In genomic region chr4:117374078-117374540, GRCm38 (mm10) we compare ENCODE assay signal across 10 mouse cellular contexts.
DNase-seq lines count a peak whose midpoint lies in the region; ATAC-seq and TF ChIP-seq lines count a peak whose summit lies in the region.
"Had no signal": no experiment of that assay in that cellular context is flagged by ENCODE, and none has a peak within 500 bp of the region (broad histone marks: within the 10 kb centered on the region; RNA-seq: fewer than 3 reads in every experiment).

No protein-coding gene starts in this region.

- peaks cover 40% of the 10 kb centered on the region for H3K4me1 ChIP-seq in heart, embryonic 10.5 days
- H3K4me1 ChIP-seq in heart, adult 2 months (ENCODE audit: control insufficient read depth, insufficient read depth, low read length), result no peaks in the 10 kb centered on the region
- H3K4me1 ChIP-seq in testis, adult 2 months (ENCODE audit: control insufficient read depth, insufficient read depth, low read length), result no peaks in the 10 kb centered on the region; the same call in 1 of the 2 replicates
- peaks cover 50% of the 10 kb centered on the region for H3K4me1 ChIP-seq in limb, embryonic 15.5 days

- no peaks in the 10 kb centered on the region for H3K79me2 ChIP-seq in heart, adult 2 months (replicated peaks; ENCODE audit: control insufficient read depth, insufficient read depth, low read length)

- no peaks in the 10 kb centered on the region for H3K36me3 ChIP-seq in heart, embryonic 10.5 days
- H3K36me3 ChIP-seq in heart, adult 2 months (ENCODE audit: control insufficient read depth, insufficient read depth, low read length), result no peaks in the 10 kb centered on the region
- H3K36me3 ChIP-seq in testis, adult 2 months (ENCODE audit: control insufficient read depth, insufficient read depth, low read length), result no peaks in the 10 kb centered on the region
- no peaks in the 10 kb centered on the region for H3K36me3 ChIP-seq in limb, embryonic 15.5 days

- H3K9me3 ChIP-seq in heart, embryonic 10.5 days, result no peaks in the 10 kb centered on the region
- H3K9me3 ChIP-seq in limb, embryonic 15.5 days, result no peaks in the 10 kb centered on the region

- ATAC-seq in limb, embryonic 15.5 days (ENCODE audit: insufficient number of reproducible peaks, low FRiP score, low TSS enrichment, low read depth), result 0 out of 2 replicates have a peak, but pooled peaks have one; percentile 40
- ATAC-seq: inflammation-experienced regulatory T-cells, adult 6 months had no signal

- H3K9ac ChIP-seq in heart, adult 2 months (ENCODE audit: low read depth, low read length), result no peak overlapping the region
- H3K9ac ChIP-seq in limb, embryonic 15.5 days, result no peak overlapping the region
- H3K9ac ChIP-seq: liver, embryonic 14.5 days had no signal

- no peak for TF ChIP-seq POLR2A in heart, adult 2 months (IDR thresholded peaks at IDR 0.05; ENCODE audit: insufficient read depth, low read depth, low read length)
- no peak for TF ChIP-seq POLR2A in testis, adult 2 months (IDR thresholded peaks at IDR 0.05; ENCODE audit: control insufficient read depth, low read depth, low read length)

- peak overlapping the region; percentile 46 for H3K4me3 ChIP-seq in heart, embryonic 10.5 days
- H3K4me3 ChIP-seq in heart, adult 2 months, result no peak overlapping the region
- H3K4me3 ChIP-seq in testis, adult 2 months (ENCODE audit: control insufficient read depth, low read depth, low read length), result peak overlapping the region; percentile 83
- no peak overlapping the region for H3K4me3 ChIP-seq in limb, embryonic 15.5 days

- H3K4me2 ChIP-seq in limb, embryonic 15.5 days, result peak overlapping the region; percentile 31

- TF ChIP-seq EP300 in heart, adult 2 months (IDR thresholded peaks at IDR 0.05; ENCODE audit: insufficient read depth, low read depth, low read length), result no peak

- peak overlapping the region; percentile 71 for H3K27ac ChIP-seq in heart, embryonic 10.5 days
- H3K27ac ChIP-seq in heart, adult 2 months, result no peak overlapping the region
- H3K27ac ChIP-seq in testis, adult 2 months (ENCODE audit: control insufficient read depth, insufficient read depth, low read depth, low read length), result no peak overlapping the region
- H3K27ac ChIP-seq in limb, embryonic 15.5 days, result no peak overlapping the region
- H3K27ac ChIP-seq: liver, embryonic 14.5 days had no signal

- peaks cover 51% of the 10 kb centered on the region for H3K27me3 ChIP-seq in heart, embryonic 10.5 days (ENCODE audit: insufficient read depth, poor library complexity, severe bottlenecking)
- H3K27me3 ChIP-seq in heart, adult 2 months (ENCODE audit: control insufficient read depth, insufficient read depth, low read length), result no peaks in the 10 kb centered on the region
- no peaks in the 10 kb centered on the region for H3K27me3 ChIP-seq in testis, adult 2 months (ENCODE audit: control insufficient read depth, insufficient read depth, low read length)
- H3K27me3 ChIP-seq in limb, embryonic 15.5 days, result peaks cover 6% of the 10 kb centered on the region; the same call in 1 of the 2 replicates

- intact Hi-C loops in heart, adult 2 months (cut with DNase I), result no loop called here

- WGBS in heart, embryonic 10.5 days, result 14% methylated on average over 10 of the region's 10 CpGs
- WGBS in heart, adult 2 months, result 41% methylated on average over 10 of the region's 10 CpGs
- WGBS in limb, embryonic 15.5 days, result 30% methylated on average over 8 of the region's 10 CpGs

- DNase-seq in heart, embryonic 10.5 days (ENCODE audit: low spot score), result no peak
- DNase-seq in heart, adult 2 months, result no peak
- no peak for DNase-seq in testis, postnatal 10 days (ENCODE audit: low spot score)
- no peak for DNase-seq in urinary bladder, postnatal 36 days (ENCODE audit: low spot score in 2 of 2)
- DNase-seq in adrenal gland, postnatal 36 days, result no peak
- no peak for DNase-seq in urinary bladder, postnatal 14 days (ENCODE audit: low spot score)

- no peak for TF ChIP-seq CTCF in heart, adult 2 months (IDR thresholded peaks at IDR 0.05)
- no peak for TF ChIP-seq CTCF in testis, adult 2 months (IDR thresholded peaks at IDR 0.05; ENCODE audit: control insufficient read depth, insufficient read depth, insufficient replicate concordance, low read depth, low read length)

Comparison
In these comparisons a context has a peak if more than half of its experiments do, and no peak if none do; other contexts are left out.
1. H3K4me3 ChIP-seq: peak in heart, embryonic 10.5 days (single experiment) and testis, adult 2 months (single experiment); none in heart, adult 2 months (single experiment) and limb, embryonic 15.5 days (single experiment).